Mouse (Mus musculus) lung, embryonic 14.5 days (tissue): ENCODE measurements around the gene Wnt2. TPM values are rescaled to one million over a fixed set of nuclear protein-coding genes. Genes with fewer than 3 reads are reported as not detected.
A peak's percentile ranks its signal among the peaks of the same experiment; 100 is the strongest.

ENCODE experiments used
- ATAC-seq: fragments of 200-750 bp; cut with Nextera tagmentation; 2 replicates; pipeline ENCODE4 v1.8.0; 2017; ENCODE audit warnings: mild to moderate bottlenecking, moderate TSS enrichment, moderate library complexity; ENCODE audit not compliant: insufficient read depth
- DNase-seq: peaks from one replicate; pipeline ENCODE4 v3.0.0-alpha.2; 2015
- H3K27ac ChIP-seq: fragments of 300-500 bp; sonication (generic); 2 replicates; pipeline ENCODE4 v1.5.1; 2014; ENCODE audit warnings: low read depth, mild to moderate bottlenecking, moderate library complexity
- H3K27me3 ChIP-seq: fragments of 300-500 bp; sonication (generic); 2 replicates; pipeline ENCODE4 v1.6.1; 2014; ENCODE audit warnings: low read length, control low read depth; ENCODE audit not compliant: insufficient read depth
- H3K36me3 ChIP-seq: fragments of 300-500 bp; sonication (generic); 2 replicates; pipeline ENCODE4 v1.6.1; 2014; ENCODE audit warnings: control low read depth; ENCODE audit not compliant: insufficient read depth
- H3K4me1 ChIP-seq: fragments of 300-500 bp; sonication (generic); 2 replicates; pipeline ENCODE4 v1.6.1; 2014; ENCODE audit warnings: antibody characterized with exemption, control low read depth; ENCODE audit not compliant: insufficient read depth
- H3K4me2 ChIP-seq: fragments of 300-500 bp; sonication (generic); 2 replicates; pipeline ENCODE4 v1.6.1; 2014; ENCODE audit warnings: mild to moderate bottlenecking
- H3K4me3 ChIP-seq: fragments of 300-500 bp; sonication (generic); 2 replicates; pipeline ENCODE4 v1.5.1; 2014; ENCODE audit warnings: low read depth, low read length
- H3K9ac ChIP-seq: fragments of 300-500 bp; sonication (generic); 2 replicates; pipeline ENCODE4 v1.6.1; 2014
- H3K9me3 ChIP-seq: fragments of 300-500 bp; sonication (generic); 2 replicates; pipeline ENCODE4 v1.6.1; 2016; ENCODE audit warnings: low read depth, low read length, control low read depth
- CTCF ChIP-seq: IDR thresholded peaks from 2 replicates; pipeline ENCODE4 v1.5.1; 2016; ENCODE audit warnings: antibody characterized with exemption, low read depth
- WGBS: fragments of 180-500 bp; shearing (Covaris S2); extraction: QIAGEN DNeasy Blood & Tissue Kit; methylation state at CpG from one replicate; pipeline ENCODE4 v1.1.7; 2014; 5-methylcytosine and 5-hydroxymethylcytosine counted together
- polyA plus RNA-seq: library from polyadenylated mRNA; unstranded; fragments of >200 nt; fragmentation: Nextera tagmentation; extraction: Ambion mirVana; gene quantifications from 2 replicates; pipeline ENCODE4 v1.2.1, GENCODE M21; 2014

Gene Wnt2
- polyA plus RNA-seq, result 87.5 and 89.0 TPM in 2 replicates

DNA sequence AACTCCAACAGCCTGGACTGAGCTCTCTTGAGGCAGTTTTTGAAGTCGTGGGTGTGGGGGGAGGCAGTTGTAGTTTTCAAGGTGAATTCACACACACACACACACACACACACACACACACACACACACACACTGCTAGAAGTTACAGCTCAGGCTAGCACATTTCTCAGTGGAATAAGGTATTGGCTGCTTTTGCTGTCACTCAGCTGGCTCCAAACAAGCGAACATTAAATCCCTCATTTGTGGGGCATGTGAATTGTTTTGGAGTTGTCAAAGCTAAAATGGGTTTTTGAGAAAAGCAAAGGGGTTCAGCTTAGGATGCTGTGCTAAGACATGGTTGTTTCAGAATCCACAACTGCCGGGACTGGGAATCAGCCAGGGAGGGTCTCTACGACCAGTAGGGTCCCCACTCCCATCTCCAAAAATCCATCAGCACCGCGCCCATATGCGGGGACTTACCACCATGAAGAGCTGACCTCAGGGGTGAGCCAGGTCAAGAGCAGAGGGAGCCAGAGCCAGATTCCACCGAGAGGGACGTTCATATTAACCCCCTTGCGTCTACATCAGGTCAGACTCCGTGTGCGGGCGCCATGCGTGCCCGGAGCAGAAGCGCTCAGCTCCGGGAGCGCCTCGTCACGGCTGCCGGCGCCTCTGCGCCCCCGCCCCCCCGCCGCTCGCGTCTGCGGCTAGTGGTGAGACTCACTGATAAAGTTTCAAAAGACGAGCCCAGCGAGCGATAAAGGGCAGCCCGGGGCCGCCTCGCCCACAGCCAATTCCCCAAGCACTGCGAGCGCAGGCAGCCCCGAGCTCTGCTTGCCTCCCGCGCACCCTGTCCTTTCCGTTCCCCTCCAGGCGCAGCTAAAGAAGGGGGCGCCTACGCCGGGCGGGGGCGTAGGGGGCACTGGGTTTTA lies at the start of gene Wnt2:
Wnt2 (minus strand) TSS at position 840 of the 911 bp plus-strand sequence.
- TF ChIP-seq CTCF, result no peak
- peak within 1 kb of the TSS; percentile 80 for H3K4me2 ChIP-seq
- no peaks in the 10 kb centered on the region for H3K36me3 ChIP-seq
- 0 out of 2 replicates have a peak, but pooled peaks cover 7% of the 10 kb centered on the region for H3K4me1 ChIP-seq
- no peaks in the 10 kb centered on the region for H3K9me3 ChIP-seq
- peak within 1 kb of the TSS; percentile 54 for H3K4me3 ChIP-seq
- DNase-seq, result peak; percentile 74
- peak within 1 kb of the TSS; percentile 93 for H3K27ac ChIP-seq
- peak within 1 kb of the TSS; percentile 69 for H3K9ac ChIP-seq
- H3K27me3 ChIP-seq, result peaks cover 27% of the 10 kb centered on the region
- under 1% methylated on average over 47 of the region's 47 CpGs for WGBS
- ATAC-seq, result peak; percentile 23

DNA sequence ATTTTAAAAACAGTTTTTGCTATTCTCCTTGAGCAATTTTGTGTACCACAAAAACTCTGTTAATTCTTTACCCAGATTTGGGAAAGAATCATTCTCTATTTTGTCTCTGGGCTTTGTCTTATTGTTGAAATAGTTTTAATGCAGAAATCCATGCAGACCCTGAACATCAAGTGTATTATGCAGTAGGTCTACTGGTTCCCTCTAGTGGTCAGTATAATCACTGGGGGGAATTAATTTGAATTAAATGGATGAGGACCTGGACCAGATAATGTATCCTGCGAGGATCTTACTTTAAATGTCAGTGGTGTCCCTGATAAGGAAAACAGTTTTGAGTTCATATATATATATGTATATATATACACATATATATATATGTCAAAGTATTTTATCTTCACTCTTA lies 48.2 kb upstream of the Wnt2 start:
- Histone ChIP-seq H3K36me3 (no peaks in the 10 kb centered on the region), H3K27me3 (no peaks in the 10 kb centered on the region), H3K27ac (no peak overlapping the region), H3K9me3 (no peaks in the 10 kb centered on the region), H3K4me1 (no peaks in the 10 kb centered on the region), H3K9ac (no peak overlapping the region), H3K4me3 (no peak overlapping the region), H3K4me2 (no peak overlapping the region)
- WGBS, result 13% methylated on average over 1 of the region's 1 CpGs
- DNase-seq (peak; percentile 88), ATAC-seq (peak; percentile 42; the same call in 1 of the 2 replicates)
- TF ChIP-seq CTCF, result peak; percentile 81

DNA sequence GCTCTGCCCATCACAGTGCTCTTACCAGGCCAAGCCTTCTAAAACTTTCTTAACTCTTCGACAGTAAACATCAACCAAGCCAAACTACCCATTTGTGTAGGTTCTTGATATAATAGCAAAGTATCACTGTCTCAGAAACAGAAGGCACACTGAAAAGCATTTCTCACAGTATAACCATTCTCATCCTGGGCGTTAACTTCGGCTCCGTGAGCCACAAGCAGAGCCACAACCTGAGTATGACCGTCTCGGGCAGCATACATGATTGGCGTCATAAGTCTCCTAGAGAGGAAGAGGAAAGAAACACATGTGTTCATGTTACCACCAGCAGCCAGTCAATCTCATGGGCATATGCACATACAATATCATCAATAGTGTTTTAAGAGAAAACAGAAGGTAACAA lies 46.6 kb upstream of the Wnt2 start:
- DNase-seq (no peak), ATAC-seq (peak; percentile 28; the same call in 1 of the 2 replicates)
- Histone ChIP-seq H3K9ac (no peak overlapping the region), H3K4me1 (no peaks in the 10 kb centered on the region), H3K27me3 (no peaks in the 10 kb centered on the region), H3K27ac (peak overlapping the region; percentile 58), H3K4me2 (no peak overlapping the region), H3K9me3 (no peaks in the 10 kb centered on the region), H3K36me3 (no peaks in the 10 kb centered on the region), H3K4me3 (no peak overlapping the region)
- 57% methylated on average over 7 of the region's 7 CpGs for WGBS
- TF ChIP-seq CTCF, result no peak

DNA sequence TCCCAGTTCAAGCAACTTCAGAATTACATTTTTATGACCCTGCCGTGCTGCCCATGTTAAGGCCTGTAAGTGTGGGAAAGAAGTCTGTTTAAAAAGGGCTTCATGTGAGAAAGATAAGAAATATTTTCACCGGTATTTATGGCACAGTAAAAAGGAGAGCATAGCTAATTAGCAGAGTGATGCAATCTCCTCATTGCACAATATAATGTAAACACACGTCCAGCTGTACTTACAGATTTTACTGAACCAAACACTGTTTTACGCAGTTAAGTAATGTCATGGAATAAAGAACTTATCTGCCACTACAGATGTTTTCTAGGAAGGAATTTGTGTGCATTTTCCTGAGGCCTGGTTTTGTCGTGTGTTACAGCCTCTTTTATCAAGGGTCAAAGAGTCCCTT lies 46.2 kb upstream of the Wnt2 start:
- H3K9me3 ChIP-seq, result no peaks in the 10 kb centered on the region
- H3K27me3 ChIP-seq, result no peaks in the 10 kb centered on the region
- H3K4me1 ChIP-seq, result no peaks in the 10 kb centered on the region
- peak overlapping the region; percentile 58 for H3K27ac ChIP-seq
- peak; percentile 86 for ATAC-seq
- TF ChIP-seq CTCF, result no peak
- 18% methylated on average over 5 of the region's 5 CpGs for WGBS
- H3K4me2 ChIP-seq, result no peak overlapping the region
- peak; percentile 89 for DNase-seq
- H3K4me3 ChIP-seq, result no peak overlapping the region
- no peaks in the 10 kb centered on the region for H3K36me3 ChIP-seq
- H3K9ac ChIP-seq, result no peak overlapping the region

DNA sequence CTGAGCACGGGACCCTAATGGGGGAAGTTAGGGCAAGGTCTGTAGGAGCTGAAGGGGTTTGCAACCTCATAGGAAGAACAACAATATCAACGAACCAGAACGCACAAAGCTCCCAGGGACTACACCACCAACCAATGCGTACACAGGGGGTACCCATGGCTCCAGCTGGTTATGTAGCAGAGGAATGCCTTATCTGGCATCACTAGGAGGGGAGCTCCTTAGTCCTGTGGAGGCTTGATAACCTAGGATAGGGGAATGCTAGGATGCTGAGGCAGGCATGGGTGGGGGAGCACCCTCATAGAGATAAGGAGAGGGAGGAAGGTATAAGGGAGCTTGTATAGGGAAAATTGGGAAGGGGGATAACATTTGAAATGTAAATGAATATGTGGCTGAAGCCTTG lies 27.5 kb upstream of the Wnt2 start:
- DNase-seq, result no peak
- Histone ChIP-seq H3K27me3 (no peaks in the 10 kb centered on the region), H3K36me3 (no peaks in the 10 kb centered on the region), H3K9ac (no peak overlapping the region), H3K4me3 (no peak overlapping the region), H3K4me2 (no peak overlapping the region), H3K4me1 (no peaks in the 10 kb centered on the region), H3K9me3 (no peaks in the 10 kb centered on the region), H3K27ac (no peak overlapping the region)
- no peak for ATAC-seq
- 85% methylated on average over 4 of the region's 4 CpGs for WGBS
- TF ChIP-seq CTCF, result no peak

GRCm38 (mm10) chr6:18051702-18052101 lies 21.3 kb upstream of the Wnt2 start:
- WGBS, result 38% methylated on average over 5 of the region's 5 CpGs
- Histone ChIP-seq H3K9me3 (no peaks in the 10 kb centered on the region), H3K27ac (peak overlapping the region; percentile 72), H3K9ac (no peak overlapping the region), H3K27me3 (no peaks in the 10 kb centered on the region), H3K4me1 (no peaks in the 10 kb centered on the region), H3K4me3 (no peak overlapping the region), H3K36me3 (no peaks in the 10 kb centered on the region), H3K4me2 (no peak overlapping the region)
- DNase-seq (peak; percentile 59), ATAC-seq (peak; percentile 88)
- no peak for TF ChIP-seq CTCF

DNA sequence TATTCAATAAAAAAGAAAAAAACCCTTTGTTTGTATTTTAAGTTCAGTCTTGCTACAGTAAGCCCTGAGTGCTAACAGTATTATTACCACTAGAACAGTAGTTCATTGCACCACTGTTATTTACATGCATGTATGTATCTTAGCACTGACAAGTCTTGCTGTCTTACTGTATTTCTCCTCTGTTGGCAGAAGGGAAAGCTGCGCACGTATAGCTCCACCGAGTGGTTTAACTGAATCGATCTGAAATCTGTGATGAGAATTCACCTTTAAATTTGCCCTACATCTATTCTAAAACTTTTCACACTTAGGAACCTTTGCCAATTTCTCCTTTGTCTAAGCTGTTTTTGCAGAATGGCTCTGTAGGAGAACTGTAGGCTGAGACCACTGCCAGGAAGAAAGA lies 13.9 kb upstream of the Wnt2 start:
- Histone ChIP-seq H3K9me3 (no peaks in the 10 kb centered on the region), H3K27ac (no peak overlapping the region), H3K4me1 (no peaks in the 10 kb centered on the region), H3K4me2 (no peak overlapping the region), H3K27me3 (no peaks in the 10 kb centered on the region), H3K9ac (no peak overlapping the region), H3K4me3 (no peak overlapping the region), H3K36me3 (no peaks in the 10 kb centered on the region)
- 0 out of 2 replicates have a peak, but pooled peaks have one; percentile 13 for TF ChIP-seq CTCF
- ATAC-seq, result no peak
- 66% methylated on average over 4 of the region's 4 CpGs for WGBS
- no peak for DNase-seq
